Mouse (Mus musculus) adrenal gland, adult 18-20 months (tissue): ENCODE data around the gene Strip1. TPM values are rescaled to one million over a fixed set of nuclear protein-coding genes. Genes with fewer than 3 reads are reported as not detected.

Experiments used
- DNase-seq, 2 experiments: peaks; one replicate each; pipeline ENCODE4 v3.0.0; 2021 to 2022; ENCODE audit warnings: low spot score in 2 of 2
- total RNA-seq, 2 experiments: library from RNA; stranded (reverse); gene quantifications; 1 replicate in 1 of 2; 2 replicates in 1 of 2; pipeline ENCODE4 v1.2.3; 2021

Strip1 gene
- total RNA-seq, 2 experiments from 2014 or later, result 28.2 to 34.6 TPM

GRCm38 (mm10) chr3:107629411-107629810, 2.1 kb downstream of the Strip1 start:
- DNase-seq, result no peak

GRCm38 (mm10) chr3:107628551-107628950, 2.9 kb downstream of the Strip1 start:
- no peak for DNase-seq

GRCm38 (mm10) chr3:107627641-107628040, 3.9 kb downstream of the Strip1 start:
- no peak for DNase-seq

GRCm38 (mm10) chr3:107626751-107627150, 4.7 kb downstream of the Strip1 start:
- DNase-seq, result no peak

GRCm38 (mm10) chr3:107625536-107625935, 6.0 kb downstream of the Strip1 start:
- DNase-seq, result no peak

DNA sequence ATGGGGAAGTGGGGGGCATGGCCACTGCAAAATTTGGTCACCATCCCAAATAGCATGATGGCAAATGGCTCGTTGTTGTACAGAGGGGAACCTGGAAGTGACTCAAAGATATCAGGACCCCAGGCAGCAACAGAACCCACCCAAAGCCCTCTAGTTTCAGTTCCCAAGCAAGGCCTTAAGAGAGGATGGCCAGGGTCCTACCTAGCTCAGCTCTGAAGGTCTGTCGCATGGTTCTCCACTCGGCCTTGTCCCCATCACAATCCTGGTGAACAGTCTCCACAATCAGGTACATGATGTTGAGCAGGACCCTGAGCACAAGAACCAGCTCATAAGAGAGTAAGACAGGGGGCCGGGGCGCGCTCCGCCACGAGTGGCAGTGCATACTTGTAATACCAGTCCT, 7.1 kb downstream of the Strip1 start:
- peak in 1 of 2 experiments; percentile 13 for DNase-seq

DNA sequence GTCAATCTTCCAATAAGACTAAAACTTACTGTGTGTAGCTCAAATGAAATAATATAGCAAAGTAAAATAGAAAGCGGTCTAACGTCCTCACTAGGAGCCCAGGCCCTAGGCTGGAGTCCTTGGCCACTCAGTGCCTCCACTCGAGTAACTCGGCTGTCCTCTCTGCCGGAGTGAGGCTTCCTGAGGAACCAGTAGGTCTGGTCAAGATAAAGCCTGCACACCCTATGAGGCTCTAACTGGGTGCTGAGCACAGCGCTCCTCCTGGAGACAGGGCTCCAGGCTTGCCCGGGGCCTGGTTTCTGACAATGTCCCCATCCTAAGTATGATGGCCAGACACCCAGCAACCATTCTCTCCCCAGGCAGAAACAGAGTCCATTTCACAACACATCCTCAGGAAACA, 9.0 kb downstream of the Strip1 start:
- peak in 1 of 2 experiments; percentile 15 for DNase-seq

DNA sequence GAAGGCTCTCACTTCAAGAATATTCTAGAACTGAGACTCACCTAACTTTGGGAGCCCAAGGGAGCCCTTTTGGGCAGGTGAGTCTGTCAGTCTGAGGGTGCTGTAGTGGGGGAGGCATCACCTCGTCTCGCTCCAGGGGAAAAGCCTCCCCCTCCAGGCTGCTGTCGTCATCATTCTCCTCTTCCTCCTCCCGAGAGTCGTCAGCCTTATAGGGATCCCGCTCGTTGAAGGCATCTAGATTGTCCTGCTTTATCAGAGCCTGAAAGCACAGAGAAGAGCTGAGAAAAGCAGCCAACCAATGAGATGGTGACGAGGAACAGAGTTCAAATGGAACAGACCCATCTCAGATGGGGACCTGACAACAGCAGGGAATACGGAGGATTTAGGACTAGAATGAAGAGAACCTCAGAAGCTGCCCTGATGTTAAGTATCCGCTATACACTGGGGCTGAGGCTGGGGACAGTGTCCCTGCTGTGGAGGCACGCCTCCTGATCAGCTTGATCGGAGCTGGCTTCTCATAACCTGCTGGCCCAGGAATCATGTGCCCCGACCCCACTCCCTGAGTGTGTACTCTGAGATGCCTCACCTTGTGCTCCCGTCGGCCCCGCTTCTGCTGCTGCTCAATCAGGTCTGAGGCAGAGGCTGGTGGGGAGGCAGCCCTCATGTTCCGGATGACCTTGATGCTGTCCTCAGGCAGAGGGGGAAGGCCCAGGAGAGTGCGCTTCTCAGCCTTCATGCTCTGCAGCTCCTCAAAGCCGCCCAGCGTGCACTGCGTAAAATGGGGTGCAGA, 10.0 kb downstream of the Strip1 start:
- DNase-seq, result peak in 1 of 2 experiments; percentile 16

- DNase-seq, result peak in 1 of 2 experiments; percentile 8
Measured at GRCm38 (mm10) chr3:107619911-107620310, 11.6 kb downstream of the Strip1 start.

DNA sequence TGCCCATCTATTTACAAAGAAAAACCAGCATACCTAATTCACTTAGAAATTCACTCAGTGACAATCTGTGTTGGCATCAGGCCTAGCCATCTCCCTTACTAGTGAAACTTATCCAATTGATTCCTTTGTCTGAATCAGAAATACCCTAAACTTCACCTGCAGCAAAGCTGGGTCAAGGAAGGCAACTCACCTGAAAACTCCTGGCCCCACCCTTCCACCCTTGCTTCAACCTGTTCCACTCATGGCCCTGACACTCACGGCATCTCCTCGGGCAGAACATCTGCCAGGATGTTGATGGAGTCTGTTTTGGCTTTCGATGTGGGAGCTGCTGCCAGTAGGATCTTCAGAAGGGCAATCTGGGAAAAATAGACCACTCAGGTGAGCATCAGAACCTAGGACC, 13.7 kb downstream of the Strip1 start:
- peak in 1 of 2 experiments; percentile 10 for DNase-seq

- DNase-seq, result peak; percentile 63 to 67
Measured at GRCm38 (mm10) chr3:107612902-107613525, 18.5 kb downstream of the Strip1 start.

DNA sequence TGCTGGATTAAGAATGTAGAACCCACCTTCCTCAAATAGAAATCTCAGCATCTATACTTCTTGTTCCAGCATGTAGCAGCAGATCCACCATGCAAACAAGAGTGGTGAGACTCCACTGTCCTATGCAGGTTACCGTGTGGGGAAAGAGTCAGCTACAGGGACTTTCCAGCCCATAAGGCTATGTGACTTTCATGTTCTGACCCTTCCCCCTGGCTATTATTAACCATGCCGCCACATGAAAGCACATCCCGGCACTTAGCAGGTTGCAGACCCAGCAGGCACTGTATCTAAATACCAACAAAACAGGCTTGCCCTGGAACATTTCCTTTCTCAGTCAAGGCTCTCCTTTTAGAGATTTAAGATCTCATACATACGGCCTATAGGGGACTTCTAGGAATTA, 20.1 kb downstream of the Strip1 start:
- no peak for DNase-seq

DNA sequence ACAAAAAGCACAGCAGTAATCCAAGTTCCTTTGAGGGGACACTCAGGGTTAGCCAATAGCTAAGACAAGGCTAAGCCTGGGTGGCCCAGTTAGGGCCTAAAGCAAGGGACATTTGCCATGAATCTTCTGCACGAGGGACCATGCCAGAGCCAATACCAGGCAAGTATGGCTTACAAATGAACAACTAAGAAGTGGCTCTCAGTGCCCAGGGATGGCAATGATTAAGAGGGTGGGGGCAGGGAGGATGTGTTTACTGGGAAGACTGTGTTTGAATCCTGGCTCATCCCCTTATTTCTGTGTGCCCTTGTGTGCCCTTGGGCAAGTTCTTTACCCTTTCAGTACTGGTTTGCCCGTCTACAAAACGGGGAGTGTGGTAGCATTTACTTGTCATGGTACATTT, 22.1 kb downstream of the Strip1 start:
- no peak for DNase-seq

DNA sequence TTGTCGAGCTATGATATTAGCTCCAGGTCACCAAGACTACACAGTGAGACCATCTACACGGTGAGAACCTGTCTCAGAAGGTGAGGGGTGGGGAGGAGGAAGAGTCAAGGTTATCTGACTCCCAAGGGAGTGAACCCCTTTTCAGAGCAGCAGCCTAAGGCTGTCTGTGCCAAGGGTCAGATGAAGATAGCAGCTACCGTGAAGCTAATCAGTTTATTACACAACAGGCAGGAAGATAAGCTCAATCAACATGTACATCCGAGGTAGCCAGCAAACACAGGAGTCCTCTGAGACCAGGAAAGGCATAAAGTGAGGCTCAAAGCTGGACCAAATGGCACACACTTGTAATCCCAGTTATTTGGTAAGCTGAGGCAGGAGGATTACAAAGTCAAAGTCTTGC, 22.7 kb downstream of the Strip1 start:
- DNase-seq, result no peak

DNA sequence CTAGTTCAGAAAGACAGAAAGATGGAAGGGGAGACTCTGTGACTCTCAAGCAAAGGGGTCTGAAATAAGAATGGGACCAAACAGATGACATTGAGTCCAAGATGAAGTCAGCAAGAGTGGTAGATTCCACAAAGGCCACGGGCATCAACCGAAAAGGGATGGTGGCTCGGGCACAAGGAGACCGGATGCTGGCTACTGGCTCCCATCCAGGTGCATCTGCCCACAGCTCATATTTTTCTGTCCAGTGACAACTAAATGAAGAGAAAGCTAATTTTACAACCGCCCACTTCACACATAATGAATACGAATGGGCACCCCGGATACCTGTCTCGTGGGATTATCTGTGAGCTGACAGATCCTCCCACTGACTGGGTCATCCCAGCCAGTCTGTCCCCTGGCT, 24.3 kb downstream of the Strip1 start:
- no peak for DNase-seq

- peak; percentile 53 to 65 for DNase-seq
Measured at GRCm38 (mm10) chr3:107605304-107605703, 26.2 kb downstream of the Strip1 start.

DNA sequence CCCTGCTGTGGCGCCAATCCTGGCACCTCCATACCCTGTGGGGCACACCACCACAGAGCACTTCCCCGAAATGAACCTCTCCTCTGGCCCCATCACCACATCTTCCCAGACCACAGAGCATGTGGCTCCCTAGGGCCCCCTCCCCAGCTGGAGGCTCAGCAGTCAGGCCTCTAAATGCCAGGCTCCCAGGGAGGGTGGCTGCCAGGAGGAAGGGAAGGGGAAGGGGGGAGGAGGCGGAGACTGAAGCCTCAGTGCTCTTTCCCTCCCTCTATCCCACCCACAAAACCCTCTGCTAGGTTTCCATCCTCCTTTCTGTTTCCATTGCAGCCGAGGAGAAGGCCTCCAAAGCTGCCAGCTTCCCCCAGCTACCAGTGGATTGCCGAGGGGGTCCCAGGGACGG, 31.4 kb downstream of the Strip1 start:
- DNase-seq, result no peak

DNA sequence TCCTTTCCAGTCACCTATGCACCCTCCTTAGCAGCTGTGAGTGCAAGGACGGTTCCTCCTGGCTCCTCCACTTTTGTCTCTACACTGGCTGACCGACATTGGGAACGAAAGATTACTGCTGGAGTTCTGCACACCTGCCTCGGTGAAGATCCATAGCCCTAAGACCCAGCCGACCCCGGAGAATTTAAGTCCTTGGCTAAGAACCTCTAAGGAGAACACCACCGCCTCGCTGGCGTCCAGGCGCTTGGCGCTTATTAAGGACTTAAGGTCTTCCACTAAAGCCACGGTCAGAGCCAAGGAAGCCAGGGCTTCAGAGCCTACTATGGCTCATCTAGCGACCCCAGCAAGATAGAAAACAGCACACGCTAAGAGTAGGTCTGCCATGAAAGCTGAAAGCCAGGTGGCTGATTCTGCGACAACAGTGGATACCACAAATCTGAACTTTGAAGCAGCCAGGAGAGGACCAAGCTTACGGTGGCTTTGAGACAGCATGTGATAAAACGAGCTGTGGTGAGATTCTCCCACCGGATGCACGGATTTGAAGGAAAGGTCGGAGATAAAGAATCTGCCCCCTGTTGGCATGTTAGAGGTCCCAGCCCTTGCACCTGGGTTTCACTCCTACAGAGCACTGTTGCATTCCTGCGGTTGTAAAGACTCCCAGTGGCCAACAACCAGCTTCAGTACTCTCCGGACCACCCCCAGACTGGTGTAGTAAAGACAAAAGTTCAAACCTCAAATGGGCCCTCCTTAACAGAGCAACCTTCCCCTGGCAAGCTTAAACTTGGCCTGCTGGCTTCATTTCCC, 33.7 kb downstream of the Strip1 start:
- DNase-seq, result no peak

GRCm38 (mm10) chr3:107597134-107597533, 34.4 kb downstream of the Strip1 start:
- no peak for DNase-seq

- DNase-seq, result no peak
Measured at GRCm38 (mm10) chr3:107596559-107596958, 34.9 kb downstream of the Strip1 start.

DNA sequence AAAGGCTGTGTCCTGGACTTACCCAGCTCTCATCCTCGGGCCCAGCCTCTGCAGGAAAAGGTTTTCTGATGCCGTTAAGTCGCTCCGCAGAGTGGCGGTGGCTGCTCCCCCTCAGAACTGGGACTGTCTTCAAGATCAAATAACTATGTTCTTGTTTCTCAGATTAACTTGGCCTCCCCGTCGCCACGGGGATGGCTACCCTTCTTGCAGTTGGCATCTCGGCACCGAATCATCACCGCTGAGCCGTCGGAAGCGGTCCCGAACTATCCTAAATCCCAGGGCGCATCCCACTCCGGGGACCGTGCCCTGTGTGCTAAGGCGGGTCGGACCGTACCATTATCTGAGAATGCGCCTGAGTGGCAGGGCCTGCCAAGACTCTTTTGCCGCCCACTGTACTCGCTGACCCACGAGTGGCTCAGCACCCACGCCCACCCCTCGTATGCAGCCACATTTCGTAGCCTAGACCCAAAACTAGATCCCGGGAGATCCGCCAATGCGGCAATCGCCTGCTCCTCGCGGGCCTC, 35.5 kb downstream of the Strip1 start:
- no peak for DNase-seq
